ENCODE assay signal across 7 mouse cellular contexts in the genomic region with DNA sequence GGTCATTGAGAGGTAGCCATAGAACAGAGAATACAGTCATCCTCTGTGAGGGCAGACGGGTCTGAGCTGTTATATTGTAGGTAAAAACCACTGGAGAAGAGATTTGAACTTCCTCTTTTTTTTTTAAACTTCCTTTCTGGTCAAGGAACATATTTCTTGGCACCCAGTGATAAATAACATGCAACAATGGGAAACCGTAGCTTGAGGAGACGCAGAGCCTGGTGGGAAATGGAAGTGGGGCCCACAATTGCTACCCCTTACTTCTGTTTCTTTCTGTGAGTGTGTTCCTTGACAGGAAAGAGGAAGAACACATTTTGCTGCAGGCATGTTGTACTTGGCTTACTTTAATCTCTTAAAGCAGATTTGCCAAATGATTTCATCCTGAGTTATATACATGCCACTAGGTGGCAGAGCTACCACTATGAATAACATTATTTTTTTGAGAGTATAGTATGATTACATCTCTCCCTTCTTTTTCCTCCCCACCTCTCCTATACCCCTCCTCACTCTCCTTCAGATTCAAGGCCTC. TPM values are rescaled to one million over a fixed set of nuclear protein-coding genes. Genes with fewer than 3 reads are reported as not detected.
DNase-seq lines count a peak whose midpoint lies in the region; ATAC-seq and TF ChIP-seq lines count a peak whose summit lies in the region.

No protein-coding gene starts in this region.

- no peaks in the 10 kb centered on the region for H3K9me3 ChIP-seq in hindbrain, postnatal 0 days (ENCODE audit: low read length)
- H3K9me3 ChIP-seq in hindbrain, embryonic 13.5 days: no peaks in the 10 kb centered on the region
- no peaks in the 10 kb centered on the region for H3K9me3 ChIP-seq in G1E (replicated peaks)

- no peak overlapping the region for H3K9ac ChIP-seq in hindbrain, postnatal 0 days (replicated peaks; ENCODE audit: low read length)
- no peak overlapping the region for H3K9ac ChIP-seq in hindbrain, embryonic 13.5 days

- H3K4me1 ChIP-seq in hindbrain, postnatal 0 days (ENCODE audit: insufficient read depth, low read length): no peaks in the 10 kb centered on the region
- H3K4me1 ChIP-seq in hindbrain, embryonic 13.5 days (replicated peaks): no peaks in the 10 kb centered on the region
- peaks cover 46% of the 10 kb centered on the region for H3K4me1 ChIP-seq in G1E (ENCODE audit: insufficient read depth, low read depth, low read length)

- no peak overlapping the region for H3K4me2 ChIP-seq in hindbrain, postnatal 0 days (ENCODE audit: low read depth, low read length)
- H3K4me2 ChIP-seq in hindbrain, embryonic 13.5 days: no peak overlapping the region

- peak; percentile 36 for DNase-seq in hindbrain, postnatal 0 days (ENCODE audit: low spot score)
- DNase-seq in A20 (ENCODE audit: low read depth, low spot score) (peak; percentile 36), G1E (ENCODE audit: low spot score) (no peak)
- DNase-seq in lung, postnatal 25 days (ENCODE audit: low spot score): peak; percentile 54
- no peak for DNase-seq in c-Kit-positive CD71-positive TER-119-positive erythroid progenitor cells, embryonic 14.5 days (ENCODE audit: low spot score)

- peak; percentile 50 for TF ChIP-seq CTCF in hindbrain, postnatal 0 days (IDR thresholded peaks at IDR 0.05; ENCODE audit: low read depth)
- no peak for TF ChIP-seq CTCF in G1E (IDR thresholded peaks at IDR 0.05; ENCODE audit: low read depth, low read length)

- no peak overlapping the region for H3K4me3 ChIP-seq in hindbrain, postnatal 0 days (ENCODE audit: low read length)
- no peak overlapping the region for H3K4me3 ChIP-seq in hindbrain, embryonic 13.5 days
- H3K4me3 ChIP-seq in G1E (ENCODE audit: low read depth, low read length): no peak overlapping the region

- H3K36me3 ChIP-seq in hindbrain, postnatal 0 days (ENCODE audit: insufficient read depth, low read length): no peaks in the 10 kb centered on the region
- no peaks in the 10 kb centered on the region for H3K36me3 ChIP-seq in hindbrain, embryonic 13.5 days
- peaks cover 31% of the 10 kb centered on the region for H3K36me3 ChIP-seq in G1E (replicated peaks)

- no peak overlapping the region for H3K27ac ChIP-seq in hindbrain, postnatal 0 days
- H3K27ac ChIP-seq in hindbrain, embryonic 13.5 days: no peak overlapping the region

- WGBS in hindbrain, postnatal 0 days: 84% methylated on average over 3 of the region's 3 CpGs
- 89% methylated on average over 3 of the region's 3 CpGs for WGBS in hindbrain, embryonic 13.5 days

- no peaks in the 10 kb centered on the region for H3K27me3 ChIP-seq in hindbrain, postnatal 0 days (ENCODE audit: insufficient read depth, low read length)
- no peaks in the 10 kb centered on the region for H3K27me3 ChIP-seq in hindbrain, embryonic 13.5 days
- no peaks in the 10 kb centered on the region for H3K27me3 ChIP-seq in G1E (ENCODE audit: insufficient read depth, low read length)

- ATAC-seq in hindbrain, postnatal 0 days: no peak
- ATAC-seq in hindbrain, embryonic 13.5 days (ENCODE audit: low FRiP score): no peak
- peak; percentile 57 for ATAC-seq in G1E (ENCODE audit: extremely low read depth, insufficient number of reproducible peaks, low FRiP score, poor library complexity, severe bottlenecking)
- no peak for ATAC-seq in erythroid progenitor cell, adult 5-6 weeks (replicated peaks; ENCODE audit: low FRiP score, poor library complexity, severe bottlenecking)

RNA-seq across cellular contexts. Expression of gene Msn, which starts 49.2 kb away (rescaled TPM):
- total RNA-seq in hindbrain, postnatal 0 days (2014; rRNA removed): 23.3 and 23.7 TPM in 2 replicates
- polyA plus RNA-seq in hindbrain, postnatal 0 days (2015; fragmentation: Nextera tagmentation; extraction: Ambion mirVana): 31.6 and 33.1 TPM in 2 replicates
- polyA plus RNA-seq in hindbrain, embryonic 13.5 days (2015; fragmentation: Nextera tagmentation; extraction: Ambion mirVana): 43.7 and 48.9 TPM in 2 replicates
- total RNA-seq in G1E (2014; fragmentation: Nextera tagmentation) (395 and 485 TPM in 2 replicates), G1E (2017) (156 and 234 TPM in 2 replicates)
- 40.7 and 70.6 TPM in 2 replicates for polyA plus RNA-seq in G1E (2012)
- total RNA-seq in erythroid progenitor cell, adult 5-6 weeks (2015; ENCODE audit: low replicate concordance): 112 and 147 TPM in 2 replicates
- total RNA-seq in erythroid progenitor cell, adult 5-6 weeks (2017; ENCODE audit: low replicate concordance): 39.1 and 42.7 TPM in 2 replicates

Comparison
In these comparisons a context has a peak if more than half of its experiments do, and no peak if none do; other contexts are left out.
1. DNase-seq: peak in hindbrain, postnatal 0 days (single experiment), A20 (single experiment) and lung, postnatal 25 days (single experiment); none in G1E (single experiment) and c-Kit-positive CD71-positive TER-119-positive erythroid progenitor cells, embryonic 14.5 days (single experiment).